Mouse (Mus musculus) adipose tissue, adult 10 weeks (tissue): ENCODE measurements around the gene Zbtb7b. TPM values are rescaled to one million over a fixed set of nuclear protein-coding genes. Genes with fewer than 3 reads are reported as not detected.

Experiments used
- polyA plus RNA-seq: library from polyadenylated mRNA; stranded (reverse); fragments of 350-450 nt; fragmentation: Illumina TruSeq; extraction: RNeasy Lipid Tissue Mini Kit (QIAGEN cat#74804); gene quantifications from one replicate; pipeline ENCODE4 v1.2.3, GENCODE M21; 2014; ENCODE audit warnings: low read depth, low replicate concordance

The Zbtb7b gene
- polyA plus RNA-seq, result 52.0 TPM

GRCm38 (mm10) chr3:89394006-89394893 is at the start of gene Zbtb7b:
Zbtb7b (minus strand) TSS chr3:89394776.

DNA sequence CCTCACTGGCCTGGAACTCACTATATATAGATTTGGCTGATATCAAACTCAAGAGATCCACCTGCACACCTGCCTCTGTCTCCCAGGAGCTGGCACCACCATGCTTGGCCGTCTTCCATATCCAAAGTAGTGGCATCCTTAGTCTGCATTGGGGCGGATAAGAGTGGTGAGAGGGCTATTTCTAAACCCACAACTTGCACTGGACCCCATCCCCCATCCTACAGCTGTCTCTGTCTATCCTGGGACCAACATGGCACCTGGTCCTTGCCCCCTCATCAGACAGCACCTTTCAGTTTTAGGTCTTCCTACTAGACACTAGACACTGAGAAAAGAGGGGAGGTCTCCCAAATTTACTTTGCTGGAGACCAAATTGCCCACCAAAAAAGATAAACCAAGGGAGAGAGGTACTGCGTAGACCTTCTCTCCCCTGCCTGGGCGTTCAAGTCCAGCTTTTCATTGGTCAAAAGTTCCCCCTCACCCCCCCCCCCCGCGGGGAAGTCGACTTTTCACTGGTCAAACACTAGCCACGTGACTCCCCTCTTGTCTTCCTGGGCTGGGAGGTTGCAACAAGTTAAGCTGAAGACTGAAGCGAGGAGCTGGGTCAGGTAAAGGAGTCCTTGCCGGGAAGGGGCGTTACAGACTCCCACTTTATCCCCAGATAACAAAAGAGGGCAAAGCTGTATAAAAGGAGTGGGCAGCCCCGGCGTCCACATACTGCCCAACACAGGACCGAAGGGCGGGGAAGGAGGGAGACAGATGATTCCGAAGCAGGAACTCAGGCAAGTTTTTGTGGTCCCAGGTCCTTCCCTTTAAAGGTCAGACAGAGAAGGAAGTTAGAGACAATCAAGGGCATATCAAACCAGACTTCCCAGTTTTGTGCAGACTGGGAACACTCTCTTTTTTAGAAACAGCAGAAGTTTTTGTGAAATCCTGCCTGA is 41.9 kb upstream of the Zbtb7b start, which contains the start of gene Pbxip1:
Gene Pbxip1 (plus strand): TSS at position 531 of the 938 bp plus-strand sequence.

DNA sequence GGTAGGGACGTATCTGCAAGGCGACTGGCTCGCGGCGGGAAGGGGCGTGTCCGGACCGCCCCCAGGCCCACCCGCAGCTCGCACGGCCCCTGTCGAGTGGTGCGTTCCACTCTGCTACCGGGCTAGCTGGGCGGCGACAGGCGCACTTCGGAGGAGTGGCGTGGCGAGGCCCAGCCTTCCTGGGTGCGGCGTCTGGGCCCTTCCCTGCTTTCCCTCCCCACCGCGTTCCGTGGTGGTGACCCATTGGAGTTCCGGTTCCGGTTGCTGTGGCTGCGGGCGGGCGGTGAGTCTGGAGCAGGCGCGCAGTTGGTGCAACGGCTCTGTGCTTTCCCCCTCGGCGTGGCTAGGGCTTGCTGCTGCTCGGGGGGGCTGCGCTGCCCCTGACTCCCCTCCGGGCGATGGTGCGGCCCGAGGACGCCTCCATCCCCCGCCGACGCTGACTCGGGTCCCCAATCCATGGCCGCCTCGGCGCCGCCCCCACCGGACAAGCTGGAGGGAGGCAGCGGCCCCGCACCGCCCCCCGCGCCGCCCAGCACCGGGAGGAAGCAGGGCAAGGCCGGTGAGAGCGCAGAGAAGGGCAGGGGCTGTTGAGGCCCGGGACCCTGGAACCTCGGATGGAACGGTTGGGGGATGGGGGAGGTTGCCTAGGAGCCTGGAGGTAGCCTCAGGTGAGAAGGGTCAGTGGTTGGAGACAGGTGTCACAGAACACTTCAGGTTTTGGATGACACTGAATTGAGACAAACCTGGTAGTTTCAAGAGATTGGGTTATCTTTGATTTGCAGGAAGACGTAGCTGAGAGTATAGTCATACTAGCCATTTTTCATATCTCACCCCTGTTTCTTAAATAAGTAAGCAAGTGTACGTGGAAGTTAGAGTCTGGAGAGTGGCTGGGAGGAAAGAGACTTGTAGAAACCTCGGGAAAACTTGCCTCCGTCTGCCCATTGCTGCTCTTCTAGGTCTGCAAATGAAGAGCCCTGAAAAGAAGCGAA is 35.9 kb upstream of the Zbtb7b start, which contains the start of gene Pygo2:
Gene Pygo2 (plus strand): TSS at position 44 of the 989 bp plus-strand sequence.

GRCm38 (mm10) chr3:89418170-89418860 is 23.7 kb upstream of the Zbtb7b start, which contains the start of the genes Cks1b and Shc1:
Cks1b (minus strand) TSS chr3:89418383.
Shc1 (plus strand) TSS chr3:89418443.

GRCm38 (mm10) chr3:89411490-89412393 is 17.2 kb upstream of the Zbtb7b start, which contains the start of gene Flad1:
Flad1 (minus strand) TSS chr3:89411870.

GRCm38 (mm10) chr3:89402693-89403092 is 8.1 kb upstream of the Zbtb7b start, which contains the start of gene Lenep:
Lenep (minus strand) TSS chr3:89402793.

DNA sequence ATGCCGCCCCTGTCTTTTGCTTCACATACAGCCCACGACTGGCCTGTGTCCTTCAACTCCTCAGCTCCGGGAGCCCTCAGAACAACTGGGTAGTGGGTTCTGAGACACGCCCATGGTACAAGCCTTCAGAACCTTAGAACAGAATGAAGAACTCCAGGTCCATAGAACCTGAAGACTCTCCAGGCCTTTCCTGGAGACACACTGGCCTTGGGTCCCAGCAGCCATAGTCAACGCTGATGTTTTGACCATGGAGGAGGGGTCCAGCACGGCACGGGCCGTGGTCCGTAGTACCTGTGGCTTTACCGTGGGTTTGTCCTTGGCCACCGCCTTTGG is 29.5 kb downstream of the Zbtb7b start, which contains the start of gene Dcst1:
Gene Dcst1 (minus strand): TSS at position 101 of the 333 bp plus-strand sequence.

GRCm38 (mm10) chr3:89361675-89362074 is 32.9 kb downstream of the Zbtb7b start, which contains the start of gene Dcst2:
Dcst2 (plus strand) TSS chr3:89361975.

DNA sequence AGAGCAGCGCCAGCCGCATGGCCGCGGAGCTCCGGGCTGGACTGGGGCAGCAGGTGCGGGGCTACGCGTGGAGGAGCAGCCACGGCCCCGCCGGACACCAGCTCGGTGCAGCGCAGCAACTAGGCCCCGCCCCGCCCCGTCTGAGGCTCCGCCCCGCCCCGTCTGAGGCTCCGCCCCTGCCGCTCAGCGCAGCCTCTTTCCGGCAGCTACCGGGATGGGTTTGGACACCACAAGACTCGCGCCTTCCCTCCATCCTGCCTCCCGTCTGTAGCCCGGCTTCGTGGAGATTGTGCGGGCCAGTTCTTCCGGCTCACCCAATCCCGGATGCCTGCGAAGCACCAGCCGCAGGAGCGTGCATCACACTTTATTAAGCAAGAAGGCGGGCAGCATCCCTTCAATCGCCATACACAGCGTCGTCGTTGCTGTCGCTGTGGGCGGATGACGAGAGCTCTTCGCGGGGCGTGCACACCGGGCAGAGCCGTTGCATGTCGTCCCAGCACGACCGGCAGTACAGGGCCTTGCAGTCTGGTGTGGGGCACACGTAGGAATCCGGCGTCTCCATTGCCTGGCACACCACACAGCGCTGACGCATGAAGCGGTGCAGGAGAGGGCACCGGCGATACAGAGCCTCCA is 44.6 kb downstream of the Zbtb7b start, which contains the start of gene Adam15:
Gene Adam15 (minus strand): TSS at position 128 of the 633 bp plus-strand sequence.

DNA sequence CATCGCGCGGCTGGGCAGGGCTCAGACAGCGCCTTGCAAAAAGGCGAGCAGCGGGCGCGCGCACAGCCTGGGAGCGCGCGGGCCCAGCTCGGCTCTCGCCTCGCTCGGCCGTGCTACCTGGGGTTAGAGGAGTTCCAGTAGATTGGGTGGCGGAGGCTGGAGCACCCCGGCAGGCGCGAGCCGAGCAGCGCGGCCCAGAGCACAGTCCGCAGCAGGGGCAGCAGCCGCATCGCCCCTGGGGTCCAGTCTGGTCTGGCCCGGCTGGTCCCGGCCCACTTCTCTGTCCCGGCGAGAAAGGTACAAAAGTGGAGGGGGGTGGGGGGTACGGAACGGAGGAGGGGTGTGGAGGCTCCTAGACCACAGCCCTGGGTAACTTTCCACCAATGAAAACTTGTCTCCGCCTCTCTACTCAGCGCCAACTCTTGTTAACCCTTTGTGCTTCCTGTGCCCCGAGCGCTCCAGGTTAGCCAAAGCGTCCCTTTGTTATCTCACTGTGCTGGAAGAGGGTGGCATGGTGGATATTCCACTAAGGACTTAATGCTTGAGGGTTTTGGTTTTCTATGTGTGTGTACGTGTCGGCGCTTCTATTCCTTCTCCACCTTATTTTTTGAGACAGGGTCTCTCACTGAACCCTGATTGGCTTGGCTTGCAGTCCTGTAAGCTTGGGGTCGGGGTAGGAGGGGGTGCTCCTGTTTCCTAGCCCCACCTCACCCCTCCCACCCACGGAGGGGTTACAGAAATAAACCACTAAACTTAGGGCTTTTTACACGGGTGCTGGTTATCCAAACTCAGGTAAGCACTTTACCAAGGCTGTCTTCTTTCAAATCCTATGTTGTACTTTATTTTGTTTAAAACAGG is 56.6 kb downstream of the Zbtb7b start, which contains the start of gene Efna4:
Gene Efna4 (minus strand): TSS at position 308 of the 858 bp plus-strand sequence.

Other genes with a start within 250 kb of the Zbtb7b start
- 0.24 TPM for gene Hcn3, start 234.6 kb downstream of the Zbtb7b start, polyA plus RNA-seq
- 51.5 TPM for gene Clk2, start 230.0 kb downstream of the Zbtb7b start, polyA plus RNA-seq
- gene Scamp3, start 217.3 kb downstream of the Zbtb7b start, polyA plus RNA-seq, result 56.1 TPM
- gene Fam189b, start 211.6 kb downstream of the Zbtb7b start, polyA plus RNA-seq, result 5.8 TPM
- gene Gba, start 191.8 kb downstream of the Zbtb7b start, polyA plus RNA-seq, result 67.8 TPM
- gene Thbs3, start 179.6 kb downstream of the Zbtb7b start, polyA plus RNA-seq, result 30.3 TPM
- 92.5 TPM for gene Mtx1, start 167.7 kb downstream of the Zbtb7b start, polyA plus RNA-seq
- 1.0 TPM for gene Muc1, start 165.7 kb downstream of the Zbtb7b start, polyA plus RNA-seq
- gene Krtcap2, start 148.8 kb downstream of the Zbtb7b start, polyA plus RNA-seq, result 96.9 TPM
- 2.9 TPM for gene Trim46, start 148.5 kb downstream of the Zbtb7b start, polyA plus RNA-seq
- gene Dpm3, start 135.4 kb downstream of the Zbtb7b start, polyA plus RNA-seq, result 152 TPM
- gene Slc50a1, start 124.2 kb downstream of the Zbtb7b start, polyA plus RNA-seq, result 135 TPM
- 26.1 TPM for gene Efna1, start 113.6 kb downstream of the Zbtb7b start, polyA plus RNA-seq
- gene Efna3, start 71.8 kb downstream of the Zbtb7b start, polyA plus RNA-seq, result 1.3 TPM
- 3.4 TPM for gene Efna4, start 56.7 kb downstream of the Zbtb7b start, polyA plus RNA-seq
- gene Adam15, start 44.8 kb downstream of the Zbtb7b start, polyA plus RNA-seq, result 145 TPM
- gene Dcst2, start 32.8 kb downstream of the Zbtb7b start, polyA plus RNA-seq, result 2.8 TPM
- gene Dcst1, start 29.5 kb downstream of the Zbtb7b start, polyA plus RNA-seq, result 5.4 TPM
- gene Lenep, start 8.0 kb upstream of the Zbtb7b start, polyA plus RNA-seq, result 1.8 TPM
- 24.9 TPM for gene Flad1, start 17.1 kb upstream of the Zbtb7b start, polyA plus RNA-seq
- 34.3 TPM for gene Cks1b, start 23.6 kb upstream of the Zbtb7b start, polyA plus RNA-seq
- gene Shc1, start 23.7 kb upstream of the Zbtb7b start, polyA plus RNA-seq, result 76.1 TPM
- gene Pygo2, start 35.4 kb upstream of the Zbtb7b start, polyA plus RNA-seq, result 30.1 TPM
- gene Pbxip1, start 41.9 kb upstream of the Zbtb7b start, polyA plus RNA-seq, result 70.3 TPM
- 74.9 TPM for gene Pmvk, start 59.8 kb upstream of the Zbtb7b start, polyA plus RNA-seq
- gene Kcnn3, start 125.4 kb upstream of the Zbtb7b start, polyA plus RNA-seq, result 1.4 TPM